Mouse (Mus musculus): ENCODE measurements around the gene Arhgef28. TPM values are rescaled to one million over a fixed set of nuclear protein-coding genes. Genes with fewer than 3 reads are reported as not detected.

Arhgef28 gene
- total RNA-seq, 2 experiments from 2014 or later = 92.7 to 103 TPM

DNA sequence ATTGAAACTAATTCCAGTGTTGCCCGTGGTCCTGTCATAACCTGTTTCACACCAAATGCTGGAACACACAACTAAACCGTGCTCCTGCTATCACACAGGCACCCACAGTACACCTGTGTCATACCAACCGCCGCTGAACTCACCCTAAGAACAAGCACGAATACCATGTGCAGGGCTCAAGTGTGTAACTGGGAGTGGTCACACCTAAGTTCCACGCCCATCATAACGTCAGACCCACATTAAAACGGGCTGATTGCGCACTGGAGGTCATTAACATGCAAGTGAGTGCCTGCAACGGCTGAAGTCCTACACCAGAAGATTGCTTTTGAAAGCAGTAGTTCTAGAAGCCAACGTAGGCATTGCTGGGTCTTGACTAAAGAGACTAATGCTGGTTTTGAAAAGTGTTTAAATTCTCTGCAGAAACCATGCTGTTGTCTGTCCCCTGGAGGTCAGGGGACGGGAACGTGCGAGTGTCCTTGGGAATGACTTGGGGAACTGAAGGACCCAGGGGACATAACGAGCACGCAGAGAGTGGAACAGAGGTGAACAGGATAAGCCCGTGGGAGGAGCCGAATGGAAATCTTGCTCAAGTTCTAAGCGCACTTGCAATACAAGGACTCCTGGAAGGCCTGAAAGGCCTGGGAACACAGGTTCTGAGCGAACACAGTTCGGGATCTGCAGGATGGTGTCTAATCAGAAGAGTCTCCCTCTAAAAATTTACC is 22.9 kb downstream of the Arhgef28 start:
- no peak for DNase-seq

DNA sequence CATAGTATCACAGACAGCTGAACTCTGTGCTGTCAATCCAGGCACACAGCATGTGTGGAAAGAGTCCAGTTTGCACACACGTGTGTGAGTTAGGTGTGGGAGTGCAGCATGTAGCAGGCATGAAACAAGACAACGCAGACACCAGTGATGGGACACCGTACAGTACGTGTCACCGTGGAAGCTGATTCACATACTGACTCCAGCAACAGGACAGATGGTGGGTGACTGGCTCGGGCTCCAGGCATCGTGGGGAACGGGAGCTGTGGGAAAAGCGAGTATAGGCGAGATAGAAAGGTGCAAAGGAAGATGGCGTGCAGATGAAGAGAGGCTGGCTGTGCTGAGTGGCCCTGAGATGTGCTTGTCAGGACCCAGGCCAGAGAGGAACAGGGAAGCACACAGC is 23.9 kb downstream of the Arhgef28 start:
- DNase-seq = peak; percentile 24 to 37

DNA sequence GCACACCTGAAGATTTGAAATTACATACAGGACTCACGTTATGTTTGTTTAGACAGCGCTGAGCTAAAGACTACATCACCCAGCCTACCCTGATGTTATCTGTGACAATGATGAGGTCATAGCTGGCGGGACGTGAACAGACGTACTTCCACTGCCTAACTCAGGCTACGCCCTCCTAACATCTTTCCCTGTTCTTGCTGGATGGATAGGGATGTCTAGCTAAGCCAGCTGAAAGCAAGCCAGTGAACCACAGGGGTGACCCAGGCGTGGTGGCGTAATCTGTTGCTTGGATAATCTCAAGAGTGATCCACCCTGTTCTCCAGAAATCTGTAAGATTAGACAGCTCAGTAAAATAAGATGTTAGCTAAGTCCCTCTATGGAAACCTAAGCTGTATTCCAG is 25.6 kb downstream of the Arhgef28 start:
- no peak for DNase-seq

GRCm38 (mm10) chr13:98175323-98176007 is 30.8 kb downstream of the Arhgef28 start:
- DNase-seq = no peak

DNA sequence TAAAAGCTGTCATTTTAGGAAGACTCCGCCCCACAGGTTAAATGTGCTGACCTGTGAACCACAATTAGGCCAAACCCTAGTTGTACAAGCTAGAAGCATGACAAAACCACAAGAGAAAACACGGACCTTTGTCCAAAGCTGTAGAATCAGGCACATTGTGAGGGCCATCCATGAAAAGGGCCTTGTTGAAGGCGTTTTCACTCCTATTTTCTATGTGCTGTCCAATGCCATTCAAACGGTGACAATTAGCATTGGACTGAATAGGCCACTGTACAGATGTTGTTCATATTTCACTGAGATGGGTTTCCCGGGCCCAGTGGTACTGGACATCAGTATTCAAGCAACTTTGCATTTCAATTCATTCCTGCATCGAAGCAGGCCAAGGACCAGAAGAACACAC is 33.2 kb downstream of the Arhgef28 start:
- no peak for DNase-seq

DNA sequence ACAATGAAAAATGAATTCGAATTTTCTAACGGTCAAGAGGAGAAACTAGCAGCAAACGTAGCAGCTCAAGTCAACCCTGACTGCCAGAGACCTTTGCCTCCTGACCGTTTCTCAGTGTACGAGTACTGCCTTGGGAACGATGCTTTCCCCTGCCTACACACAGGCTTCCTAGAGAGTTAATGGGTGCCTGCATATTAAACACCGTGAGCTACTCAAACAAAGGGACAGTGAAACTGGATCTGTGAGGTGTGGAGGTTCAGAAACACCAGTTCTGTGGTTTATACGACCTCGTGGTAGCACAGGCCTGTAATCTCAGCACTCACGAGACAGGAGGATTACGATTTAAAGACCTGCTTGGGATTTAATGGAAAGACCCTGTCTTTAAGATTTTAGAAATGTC is 33.9 kb downstream of the Arhgef28 start:
- DNase-seq = no peak

DNA sequence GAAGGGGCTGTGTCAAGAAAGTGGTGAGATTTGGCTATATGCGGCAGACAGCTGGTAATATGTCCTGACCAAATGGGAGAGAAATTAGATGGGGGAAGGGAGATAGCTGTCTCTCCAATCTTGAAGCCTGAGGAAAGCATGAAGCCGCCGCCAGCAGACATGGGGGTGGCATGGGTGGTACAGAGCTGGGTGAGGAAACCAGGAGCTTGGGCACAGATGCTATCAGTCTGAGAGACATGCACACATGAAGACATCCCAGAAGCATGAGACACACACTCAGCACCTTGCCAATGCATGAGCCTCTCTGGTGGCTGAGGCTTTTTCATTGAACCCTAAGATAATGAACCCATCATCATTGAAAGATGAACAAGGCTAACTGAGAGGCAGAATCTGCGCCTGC is 34.5 kb downstream of the Arhgef28 start:
- peak; percentile 67 to 76 for DNase-seq

GRCm38 (mm10) chr13:98171257-98171656 is 35.0 kb downstream of the Arhgef28 start:
- peak; percentile 79 to 81 for DNase-seq

GRCm38 (mm10) chr13:98164878-98165277 is 41.4 kb downstream of the Arhgef28 start:
- no peak for DNase-seq

DNA sequence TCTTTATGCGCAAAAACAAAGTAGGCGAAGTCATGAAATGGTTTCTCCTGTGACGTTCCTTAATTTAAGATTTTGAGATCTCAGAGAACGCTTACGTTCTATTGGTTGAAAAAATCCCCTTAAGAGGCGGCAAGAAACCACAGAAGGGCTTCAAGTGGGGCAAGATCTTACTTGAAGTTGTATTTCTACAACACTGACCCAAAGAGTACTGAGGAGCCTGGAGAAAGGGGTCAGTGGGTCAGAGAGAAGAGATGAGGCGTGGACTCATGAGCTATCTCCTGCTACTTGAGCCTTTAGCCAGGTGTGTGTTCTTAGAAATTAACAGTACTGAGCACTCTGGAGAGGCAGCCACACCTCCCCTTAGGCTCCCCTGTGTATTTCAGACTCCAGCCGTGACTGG is 44.7 kb downstream of the Arhgef28 start:
- DNase-seq = no peak

- DNase-seq = peak in 1 of 2 experiments; percentile 63
Observed at GRCm38 (mm10) chr13:98156656-98157055, 49.6 kb downstream of the Arhgef28 start.

- no peak for DNase-seq
Observed at GRCm38 (mm10) chr13:98152759-98153158, 53.5 kb downstream of the Arhgef28 start.

DNA sequence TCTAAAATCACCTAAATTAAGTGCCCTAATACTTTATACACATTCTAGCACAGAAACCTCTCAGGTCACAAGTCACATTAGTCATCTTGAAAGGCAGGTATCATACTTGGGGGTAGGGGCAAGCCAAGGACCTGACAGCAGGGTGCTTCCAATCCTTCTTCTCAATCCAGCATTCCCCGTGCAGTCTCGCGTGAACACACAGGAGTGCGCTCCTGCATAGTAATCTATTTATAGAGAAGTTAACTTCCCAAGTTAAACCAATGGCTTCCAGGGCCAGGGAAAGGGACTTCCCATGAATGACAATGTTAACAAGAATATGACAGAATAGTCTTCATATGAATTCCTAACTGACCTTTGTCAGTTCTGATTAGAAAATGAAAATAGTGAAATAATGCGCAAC is 58.7 kb downstream of the Arhgef28 start:
- no peak for DNase-seq

- DNase-seq = no peak
Observed at GRCm38 (mm10) chr13:98146573-98147160, 59.6 kb downstream of the Arhgef28 start.

DNA sequence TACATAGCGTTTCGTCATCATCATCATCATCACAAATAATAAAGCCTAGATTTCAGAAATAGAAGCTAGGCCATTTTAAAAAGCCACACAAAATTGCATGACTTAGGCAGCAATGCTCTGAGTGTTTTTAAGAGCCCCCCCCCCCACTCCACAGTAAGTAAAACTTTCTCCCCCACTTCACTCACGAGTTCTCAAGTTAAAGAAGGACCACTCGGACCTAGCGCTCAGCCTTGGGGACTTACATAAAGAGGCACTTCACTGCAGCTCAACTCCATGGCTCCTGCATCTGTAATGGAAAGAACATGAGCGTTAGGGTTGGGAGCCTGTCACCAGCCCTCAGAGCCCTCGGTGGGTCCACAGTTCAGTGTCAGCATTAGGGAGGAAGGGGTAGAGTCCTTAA is 60.9 kb downstream of the Arhgef28 start:
- no peak for DNase-seq

- DNase-seq = no peak
Observed at GRCm38 (mm10) chr13:98143000-98143399, 63.2 kb downstream of the Arhgef28 start.

DNA sequence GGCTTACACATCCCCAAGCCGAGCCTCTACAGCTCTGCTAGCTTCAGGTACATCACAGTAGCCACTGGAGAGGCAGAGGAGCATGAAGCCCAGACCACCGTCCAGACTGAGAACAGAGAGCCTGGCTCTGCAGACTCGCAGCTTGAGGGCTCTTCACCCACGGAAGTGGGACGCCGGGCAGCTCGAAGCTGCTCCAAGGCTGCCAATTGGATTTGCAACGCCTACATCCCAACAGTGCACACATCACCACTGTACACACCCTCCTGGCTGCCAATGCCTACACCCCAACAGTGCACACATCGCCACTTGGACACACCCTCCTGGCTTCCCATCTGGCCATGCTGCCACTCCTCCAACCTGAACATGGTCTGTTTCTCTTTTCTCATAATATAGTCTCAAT is 65.6 kb downstream of the Arhgef28 start:
- no peak for DNase-seq

GRCm38 (mm10) chr13:98138786-98139185 is 67.5 kb downstream of the Arhgef28 start:
- no peak for DNase-seq

DNA sequence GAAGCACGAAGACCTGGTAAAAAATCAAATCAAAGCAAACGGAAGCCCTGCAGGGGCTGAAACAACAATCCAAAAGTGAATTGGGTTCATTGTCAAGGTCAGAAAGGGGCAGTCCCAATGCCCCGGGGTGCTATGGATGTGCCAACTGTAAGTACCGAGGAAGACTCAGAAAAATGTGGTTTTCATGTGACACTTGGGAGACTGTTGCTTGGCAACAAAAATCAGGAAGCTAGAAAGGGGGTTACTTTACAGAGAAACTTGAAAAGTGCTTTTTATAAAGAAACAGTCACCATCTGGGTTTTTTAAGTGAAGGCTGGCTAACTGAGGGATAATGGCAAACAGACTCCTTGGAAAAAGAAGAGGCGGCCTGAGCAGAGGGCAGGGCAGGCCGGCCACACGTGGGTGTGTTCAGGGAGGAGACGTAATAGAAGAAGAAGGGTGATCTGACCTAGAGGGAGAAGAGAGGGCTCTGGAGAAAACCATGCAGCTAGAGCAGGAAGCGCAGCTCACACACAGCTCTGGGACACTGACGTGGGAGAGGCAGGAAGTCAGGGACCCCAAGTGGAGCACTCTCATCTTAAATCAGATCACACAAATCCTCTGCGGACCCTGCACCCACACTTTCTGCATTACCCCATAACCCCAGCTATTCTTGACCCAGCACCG is 70.2 kb downstream of the Arhgef28 start:
- DNase-seq = no peak

- DNase-seq = no peak
Observed at GRCm38 (mm10) chr13:98132951-98133350, 73.3 kb downstream of the Arhgef28 start.

DNA sequence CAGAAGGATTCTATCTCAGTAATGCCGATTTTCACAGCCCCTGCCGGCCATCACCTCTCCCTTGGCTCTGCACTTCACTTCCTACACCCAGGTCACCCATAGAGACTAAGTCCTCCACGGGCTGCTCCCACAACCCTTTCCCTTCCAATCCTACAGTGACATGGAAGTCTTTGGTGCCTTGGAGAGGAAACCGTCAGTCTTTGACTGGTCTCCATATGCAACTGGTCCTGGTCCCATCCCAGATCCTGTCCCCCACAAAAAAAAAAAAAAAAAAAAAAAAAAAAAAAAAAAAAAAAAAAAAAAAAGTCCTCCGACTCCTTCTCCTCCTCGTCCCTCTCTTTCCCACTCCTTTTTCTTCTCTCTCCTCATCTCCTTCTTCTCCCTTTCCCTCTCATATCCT is 74.0 kb downstream of the Arhgef28 start:
- no peak for DNase-seq

DNA sequence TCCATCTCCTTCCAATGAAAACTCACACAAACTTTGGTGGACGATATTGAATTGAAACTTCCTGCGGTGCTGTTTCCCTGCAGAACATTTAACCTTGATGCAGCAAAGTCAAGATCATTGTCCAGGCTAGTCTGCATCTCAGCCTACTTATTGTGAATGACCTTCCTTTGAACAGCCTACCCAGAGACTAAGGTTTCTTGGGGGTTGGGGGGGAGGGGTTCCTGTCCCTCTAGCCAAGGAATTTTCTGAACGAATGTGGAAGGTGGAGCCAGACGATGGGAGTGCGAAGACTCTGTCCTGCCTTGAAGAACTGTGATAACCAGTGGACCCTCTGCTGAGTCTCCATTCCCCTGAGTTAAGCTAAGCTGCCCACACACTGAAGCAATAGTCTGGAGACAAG is 80.6 kb downstream of the Arhgef28 start:
- no peak for DNase-seq

- no peak for DNase-seq
Observed at GRCm38 (mm10) chr13:98124113-98124745, 82.0 kb downstream of the Arhgef28 start.

Measured in layer of hippocampus, postnatal 36 days (tissue).